Mouse (Mus musculus): ENCODE measurements around the gene Slu7. TPM values are rescaled to one million over a fixed set of nuclear protein-coding genes. Genes with fewer than 3 reads are reported as not detected.
A peak's percentile ranks its signal among the peaks of the same experiment; 100 is the strongest.

Gene Slu7
- polyA plus RNA-seq, 1 experiment, result 2.3 TPM

DNA sequence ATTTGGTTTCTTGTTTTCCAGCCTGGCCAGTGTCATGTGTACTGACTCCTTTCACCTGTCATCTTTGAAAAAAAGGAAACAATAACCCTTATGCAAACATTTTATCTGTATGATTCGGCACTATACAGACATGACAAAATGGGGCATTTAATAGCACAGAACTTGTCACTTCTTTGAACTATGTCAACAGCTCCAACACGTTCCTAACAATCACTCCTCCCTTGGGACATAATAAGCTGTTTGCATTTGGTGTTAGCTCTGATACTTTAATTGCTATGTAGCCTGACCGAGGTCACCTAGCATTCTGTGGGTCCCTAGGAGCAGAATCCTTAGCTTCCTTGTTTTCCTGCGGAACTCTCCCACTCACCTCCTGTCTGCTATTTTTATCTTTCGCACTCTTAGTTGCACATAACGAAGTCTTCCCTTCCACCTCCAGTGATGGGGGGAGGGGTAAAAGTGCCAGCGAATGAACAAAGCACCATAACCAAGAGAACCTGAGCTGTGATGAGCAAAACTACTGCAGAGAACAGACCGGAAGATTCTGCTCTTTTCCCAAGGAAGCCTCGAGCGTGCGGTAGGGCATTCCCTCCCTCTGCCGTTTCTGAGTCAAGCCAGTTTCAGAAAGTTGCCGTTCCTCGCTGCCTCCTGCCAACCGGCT lies 29.3 kb upstream of the Slu7 start:
- H3K4me1 ChIP-seq (ENCODE audit: control insufficient read depth, insufficient read depth, insufficient read length, low read length), result peaks cover 5% of the 10 kb centered on the region; the same call in 1 of the 2 replicates
- H3K36me3 ChIP-seq (ENCODE audit: control insufficient read depth, insufficient read depth, low read length), result no peaks in the 10 kb centered on the region
- 80% methylated on average over 15 of the region's 15 CpGs for WGBS
- no peak overlapping the region for H3K4me3 ChIP-seq (ENCODE audit: low read depth, low read length)
- H3K27me3 ChIP-seq (ENCODE audit: control insufficient read depth, insufficient read depth, low read length), result no peaks in the 10 kb centered on the region
- no peak overlapping the region for H3K27ac ChIP-seq (ENCODE audit: insufficient read depth, low read depth, low read length)
- TF ChIP-seq CTCF (IDR thresholded peaks at IDR 0.05; ENCODE audit: extremely low read depth, insufficient read length, insufficient replicate concordance, low read depth, low read length) (no peak), POLR2A (IDR thresholded peaks at IDR 0.05; ENCODE audit: low read depth, low read length) (no peak)

GRCm38 (mm10) chr11:43408888-43409287 lies 24.7 kb upstream of the Slu7 start:
- TF ChIP-seq POLR2A (IDR thresholded peaks at IDR 0.05; ENCODE audit: low read depth, low read length), result no peak
- no peak for TF ChIP-seq CTCF (IDR thresholded peaks at IDR 0.05; ENCODE audit: extremely low read depth, insufficient read length, insufficient replicate concordance, low read depth, low read length)
- WGBS, result 42% methylated on average over 2 of the region's 2 CpGs

GRCm38 (mm10) chr11:43410291-43410690 lies 23.3 kb upstream of the Slu7 start:
- no peaks in the 10 kb centered on the region for H3K36me3 ChIP-seq (ENCODE audit: control insufficient read depth, insufficient read depth, low read length)
- TF ChIP-seq CTCF (IDR thresholded peaks at IDR 0.05; ENCODE audit: extremely low read depth, insufficient read length, insufficient replicate concordance, low read depth, low read length) (no peak), POLR2A (IDR thresholded peaks at IDR 0.05; ENCODE audit: low read depth, low read length) (no peak)
- WGBS, result 25% methylated on average over 7 of the region's 7 CpGs
- H3K27ac ChIP-seq (ENCODE audit: insufficient read depth, low read depth, low read length), result peak overlapping the region; percentile 50; the same call in 1 of the 2 replicates
- H3K4me3 ChIP-seq (ENCODE audit: low read depth, low read length), result no peak overlapping the region
- peaks cover 6% of the 10 kb centered on the region; the same call in 1 of the 2 replicates for H3K4me1 ChIP-seq (ENCODE audit: control insufficient read depth, insufficient read depth, insufficient read length, low read length)
- H3K27me3 ChIP-seq (ENCODE audit: control insufficient read depth, insufficient read depth, low read length), result no peaks in the 10 kb centered on the region

More at GRCm38 (mm10) chr11:43408888-43409287, 24.7 kb upstream of the Slu7 start:
- H3K27ac ChIP-seq (ENCODE audit: insufficient read depth, low read depth, low read length), result no peak overlapping the region
- H3K4me1 ChIP-seq (ENCODE audit: control insufficient read depth, insufficient read depth, insufficient read length, low read length), result peaks cover 6% of the 10 kb centered on the region; the same call in 1 of the 2 replicates
- no peaks in the 10 kb centered on the region for H3K36me3 ChIP-seq (ENCODE audit: control insufficient read depth, insufficient read depth, low read length)
- H3K27me3 ChIP-seq (ENCODE audit: control insufficient read depth, insufficient read depth, low read length), result no peaks in the 10 kb centered on the region
- no peak overlapping the region for H3K4me3 ChIP-seq (ENCODE audit: low read depth, low read length)

GRCm38 (mm10) chr11:43411413-43411812 lies 22.1 kb upstream of the Slu7 start:
- WGBS, result 3% methylated on average over 1 of the region's 1 CpGs
- no peak for TF ChIP-seq POLR2A (IDR thresholded peaks at IDR 0.05; ENCODE audit: low read depth, low read length)
- peak; percentile 76; the same call in 1 of the 2 replicates for TF ChIP-seq CTCF (IDR thresholded peaks at IDR 0.05; ENCODE audit: extremely low read depth, insufficient read length, insufficient replicate concordance, low read depth, low read length)

DNA sequence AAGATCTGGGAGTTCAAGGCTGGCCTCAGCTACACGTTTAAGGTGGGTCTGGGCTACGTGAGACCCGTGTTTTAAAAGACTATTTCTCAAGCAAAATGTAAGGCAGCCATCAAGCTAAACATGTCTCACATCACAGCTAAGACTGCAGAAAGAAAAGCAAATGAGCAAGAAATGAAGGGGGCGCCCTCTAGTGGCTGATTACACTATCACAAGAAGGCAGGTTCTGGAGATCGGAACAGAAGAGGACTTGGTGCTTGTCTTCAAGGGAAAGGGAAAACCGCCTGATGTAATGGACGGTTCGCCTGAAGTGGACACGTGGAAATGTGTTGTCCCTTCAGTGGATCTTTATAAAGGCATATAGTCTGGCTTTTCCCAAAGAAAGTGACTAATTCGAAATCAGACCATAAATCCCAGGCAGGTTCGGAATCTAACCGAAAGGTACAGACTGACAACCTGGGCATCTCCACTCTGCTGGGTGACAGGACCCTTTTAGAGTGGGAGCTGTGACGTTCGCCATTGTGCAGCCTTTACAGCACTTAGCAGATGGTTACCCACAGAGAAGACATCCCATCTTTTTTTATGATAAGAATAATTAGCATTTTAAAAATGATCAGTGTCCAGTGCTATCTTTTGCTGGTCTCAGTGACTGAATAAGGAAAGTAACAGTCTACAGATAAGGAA lies 20.6 kb upstream of the Slu7 start:
- Histone ChIP-seq H3K27ac (ENCODE audit: insufficient read depth, low read depth, low read length) (no peak overlapping the region), H3K4me1 (ENCODE audit: control insufficient read depth, insufficient read depth, insufficient read length, low read length) (peaks cover 6% of the 10 kb centered on the region; the same call in 1 of the 2 replicates), H3K36me3 (ENCODE audit: control insufficient read depth, insufficient read depth, low read length) (no peaks in the 10 kb centered on the region), H3K27me3 (ENCODE audit: control insufficient read depth, insufficient read depth, low read length) (no peaks in the 10 kb centered on the region), H3K4me3 (ENCODE audit: low read depth, low read length) (no peak overlapping the region)
- TF ChIP-seq POLR2A (IDR thresholded peaks at IDR 0.05; ENCODE audit: low read depth, low read length) (no peak), CTCF (IDR thresholded peaks at IDR 0.05; ENCODE audit: extremely low read depth, insufficient read length, insufficient replicate concordance, low read depth, low read length) (peak; percentile 59; the same call in 1 of the 2 replicates)
- 22% methylated on average over 14 of the region's 14 CpGs for WGBS

More at GRCm38 (mm10) chr11:43411413-43411812, 22.1 kb upstream of the Slu7 start:
- no peaks in the 10 kb centered on the region for H3K27me3 ChIP-seq (ENCODE audit: control insufficient read depth, insufficient read depth, low read length)
- peaks cover 6% of the 10 kb centered on the region; the same call in 1 of the 2 replicates for H3K4me1 ChIP-seq (ENCODE audit: control insufficient read depth, insufficient read depth, insufficient read length, low read length)
- no peak overlapping the region for H3K27ac ChIP-seq (ENCODE audit: insufficient read depth, low read depth, low read length)
- no peak overlapping the region for H3K4me3 ChIP-seq (ENCODE audit: low read depth, low read length)
- no peaks in the 10 kb centered on the region for H3K36me3 ChIP-seq (ENCODE audit: control insufficient read depth, insufficient read depth, low read length)

DNA sequence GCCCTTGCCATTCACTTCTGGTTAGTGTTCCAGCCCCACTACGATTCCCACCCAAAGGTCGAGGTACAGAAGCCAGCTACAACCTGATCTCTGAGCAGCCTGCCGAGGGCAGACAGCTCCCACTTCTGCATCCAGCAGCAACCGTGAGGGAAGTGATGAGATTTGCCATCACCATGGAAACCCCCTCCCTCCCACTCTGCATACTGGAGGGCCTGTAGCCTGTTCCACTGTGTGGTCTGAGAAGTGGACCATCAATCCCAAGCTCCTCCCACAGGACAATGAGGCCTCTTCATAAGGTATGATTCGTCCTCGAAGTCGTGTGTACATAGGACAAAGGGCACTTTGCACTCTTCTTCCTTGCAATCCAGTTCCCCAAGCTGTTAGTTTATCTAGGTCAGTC lies 16.3 kb upstream of the Slu7 start:
- Histone ChIP-seq H3K27ac (ENCODE audit: insufficient read depth, low read depth, low read length) (no peak overlapping the region), H3K27me3 (ENCODE audit: control insufficient read depth, insufficient read depth, low read length) (no peaks in the 10 kb centered on the region), H3K4me1 (ENCODE audit: control insufficient read depth, insufficient read depth, insufficient read length, low read length) (no peaks in the 10 kb centered on the region; the same call in 1 of the 2 replicates), H3K4me3 (ENCODE audit: low read depth, low read length) (no peak overlapping the region), H3K36me3 (ENCODE audit: control insufficient read depth, insufficient read depth, low read length) (peaks cover 1% of the 10 kb centered on the region; the same call in 1 of the 2 replicates)
- TF ChIP-seq POLR2A (IDR thresholded peaks at IDR 0.05; ENCODE audit: low read depth, low read length), result no peak
- no peak for TF ChIP-seq CTCF (IDR thresholded peaks at IDR 0.05; ENCODE audit: extremely low read depth, insufficient read length, insufficient replicate concordance, low read depth, low read length)
- 19% methylated on average over 7 of the region's 7 CpGs for WGBS

DNA sequence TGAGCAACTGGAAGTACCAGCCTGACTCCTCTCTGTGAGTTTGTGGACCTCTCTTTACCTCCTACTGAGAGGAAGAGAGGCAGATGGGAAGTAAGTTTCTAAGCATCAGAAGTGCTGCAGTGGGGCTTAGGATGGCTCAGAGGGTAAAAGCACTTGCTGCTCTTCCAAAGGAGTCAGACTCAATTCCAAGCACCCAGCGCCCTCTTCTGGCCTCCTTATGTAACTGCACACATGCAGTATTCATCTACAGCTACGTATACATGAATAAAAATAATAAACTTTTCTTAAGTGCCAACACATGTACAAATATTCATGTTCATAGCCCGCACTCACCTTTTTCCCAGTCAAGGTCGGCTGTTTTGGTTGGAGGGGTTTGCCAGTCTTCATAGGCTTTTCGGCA lies 9.2 kb upstream of the Slu7 start:
- WGBS, result 76% methylated on average over 5 of the region's 5 CpGs
- no peaks in the 10 kb centered on the region for H3K27me3 ChIP-seq (ENCODE audit: control insufficient read depth, insufficient read depth, low read length)
- H3K36me3 ChIP-seq (ENCODE audit: control insufficient read depth, insufficient read depth, low read length), result peaks cover 5% of the 10 kb centered on the region; the same call in 1 of the 2 replicates
- peaks cover 6% of the 10 kb centered on the region; the same call in 1 of the 2 replicates for H3K4me1 ChIP-seq (ENCODE audit: control insufficient read depth, insufficient read depth, insufficient read length, low read length)
- TF ChIP-seq CTCF (IDR thresholded peaks at IDR 0.05; ENCODE audit: extremely low read depth, insufficient read length, insufficient replicate concordance, low read depth, low read length) (peak; percentile 24; the same call in 1 of the 2 replicates), POLR2A (IDR thresholded peaks at IDR 0.05; ENCODE audit: low read depth, low read length) (no peak)
- H3K4me3 ChIP-seq (ENCODE audit: low read depth, low read length), result no peak overlapping the region
- H3K27ac ChIP-seq (ENCODE audit: insufficient read depth, low read depth, low read length), result no peak overlapping the region
